Comparison of ENCODE assay signal across 12 mouse cellular contexts in genomic region chr11:117393715-117394114, GRCm38 (mm10).
A peak's percentile ranks its signal among the peaks of the same experiment; 100 is the strongest.
DNase-seq lines count a peak whose midpoint lies in the region; ATAC-seq and TF ChIP-seq lines count a peak whose summit lies in the region.
"Had no signal": no experiment of that assay in that cellular context is flagged by ENCODE, and none has a peak within 500 bp of the region (broad histone marks: within the 10 kb centered on the region; RNA-seq: fewer than 3 reads in every experiment).

No protein-coding gene starts in this region.

- H3K9me3 ChIP-seq in heart, embryonic 15.5 days (replicated peaks): no peaks in the 10 kb centered on the region
- H3K9me3 ChIP-seq in heart, embryonic 11.5 days (replicated peaks; ENCODE audit: control insufficient read depth, low read length): no peaks in the 10 kb centered on the region
- no peaks in the 10 kb centered on the region for H3K9me3 ChIP-seq in forebrain, embryonic 13.5 days (replicated peaks)
- no peaks in the 10 kb centered on the region for H3K9me3 ChIP-seq in hindbrain, postnatal 0 days (ENCODE audit: low read length)
- H3K9me3 ChIP-seq in neural tube, embryonic 12.5 days: no peaks in the 10 kb centered on the region
- H3K9me3 ChIP-seq: limb, embryonic 15.5 days had no signal

- H3K9ac ChIP-seq in heart, embryonic 15.5 days: no peak overlapping the region
- no peak overlapping the region for H3K9ac ChIP-seq in heart, embryonic 11.5 days (ENCODE audit: low read depth, low read length)
- H3K9ac ChIP-seq in forebrain, embryonic 13.5 days: no peak overlapping the region; the same call in 1 of the 2 replicates
- no peak overlapping the region for H3K9ac ChIP-seq in hindbrain, postnatal 0 days (replicated peaks; ENCODE audit: low read length)
- 0 out of 2 replicates have a peak overlapping the region, but pooled peaks have one; percentile 38 for H3K9ac ChIP-seq in neural tube, embryonic 12.5 days
- H3K9ac ChIP-seq: limb, embryonic 15.5 days had no signal

- no peak overlapping the region for H3K27ac ChIP-seq in heart, embryonic 15.5 days
- H3K27ac ChIP-seq in heart, embryonic 11.5 days (ENCODE audit: low read depth, low read length): no peak overlapping the region
- peak overlapping the region; percentile 44; the same call in 1 of the 2 replicates for H3K27ac ChIP-seq in forebrain, embryonic 13.5 days
- no peak overlapping the region for H3K27ac ChIP-seq in hindbrain, postnatal 0 days
- H3K27ac ChIP-seq in neural tube, embryonic 12.5 days: no peak overlapping the region
- H3K27ac ChIP-seq: limb, embryonic 15.5 days had no signal

- H3K27me3 ChIP-seq in heart, embryonic 15.5 days: peaks cover 56% of the 10 kb centered on the region
- H3K27me3 ChIP-seq in heart, embryonic 11.5 days (ENCODE audit: control insufficient read depth, insufficient read depth, low read length): peaks cover 36% of the 10 kb centered on the region
- H3K27me3 ChIP-seq in forebrain, embryonic 13.5 days: peaks cover 11% of the 10 kb centered on the region; the same call in 1 of the 2 replicates
- H3K27me3 ChIP-seq in hindbrain, postnatal 0 days (ENCODE audit: insufficient read depth, low read length): no peaks in the 10 kb centered on the region
- H3K27me3 ChIP-seq in neural tube, embryonic 12.5 days (replicated peaks): peaks cover 6% of the 10 kb centered on the region; the same call in 1 of the 2 replicates

- no peak for ATAC-seq in heart, embryonic 15.5 days (replicated peaks; ENCODE audit: insufficient number of reproducible peaks, insufficient read depth, low FRiP score, low read depth)
- no peak for ATAC-seq in heart, embryonic 11.5 days (replicated peaks; ENCODE audit: insufficient number of reproducible peaks, low FRiP score, low TSS enrichment)
- ATAC-seq in forebrain, embryonic 13.5 days: no peak
- no peak for ATAC-seq in hindbrain, postnatal 0 days
- no peak for ATAC-seq in neural tube, embryonic 12.5 days (ENCODE audit: low FRiP score, low read depth)
- no peak for ATAC-seq in megakaryocyte, adult 5-6 weeks (ENCODE audit: poor library complexity, severe bottlenecking)

- peak overlapping the region; percentile 32; the same call in 1 of the 2 replicates for H3K4me3 ChIP-seq in heart, embryonic 15.5 days
- no peak overlapping the region for H3K4me3 ChIP-seq in heart, embryonic 11.5 days (ENCODE audit: low read depth, low read length)
- no peak overlapping the region for H3K4me3 ChIP-seq in forebrain, embryonic 13.5 days
- no peak overlapping the region for H3K4me3 ChIP-seq in hindbrain, postnatal 0 days (ENCODE audit: low read length)
- H3K4me3 ChIP-seq in neural tube, embryonic 12.5 days: no peak overlapping the region

- no peak for TF ChIP-seq CTCF in hindbrain, postnatal 0 days (IDR thresholded peaks at IDR 0.05; ENCODE audit: low read depth)

- DNase-seq in hindbrain, postnatal 0 days (ENCODE audit: low spot score): no peak
- DNase-seq in adrenal gland, adult 18-20 months (ENCODE audit: low spot score in 2 of 2): no peak
- DNase-seq in embryo, embryonic 11 days: no peak
- DNase-seq: heart, postnatal 4 days; right cerebral cortex, adult 18-20 months; thymus, postnatal 36 days had no signal

- peaks cover 27% of the 10 kb centered on the region for H3K4me1 ChIP-seq in heart, embryonic 15.5 days (replicated peaks)
- H3K4me1 ChIP-seq in heart, embryonic 11.5 days (ENCODE audit: control insufficient read depth, insufficient read depth, low read length): peaks cover 32% of the 10 kb centered on the region
- peaks cover 30% of the 10 kb centered on the region for H3K4me1 ChIP-seq in forebrain, embryonic 13.5 days
- peaks cover 19% of the 10 kb centered on the region for H3K4me1 ChIP-seq in hindbrain, postnatal 0 days (ENCODE audit: insufficient read depth, low read length)
- H3K4me1 ChIP-seq in neural tube, embryonic 12.5 days: peaks cover 25% of the 10 kb centered on the region

- H3K36me3 ChIP-seq in heart, embryonic 15.5 days: no peaks in the 10 kb centered on the region
- H3K36me3 ChIP-seq in heart, embryonic 11.5 days (ENCODE audit: control insufficient read depth, insufficient read depth, low read length): no peaks in the 10 kb centered on the region
- H3K36me3 ChIP-seq in forebrain, embryonic 13.5 days (ENCODE audit: poor library complexity, severe bottlenecking): no peaks in the 10 kb centered on the region
- no peaks in the 10 kb centered on the region for H3K36me3 ChIP-seq in hindbrain, postnatal 0 days (ENCODE audit: insufficient read depth, low read length)
- H3K36me3 ChIP-seq in neural tube, embryonic 12.5 days: no peaks in the 10 kb centered on the region
- H3K36me3 ChIP-seq: limb, embryonic 15.5 days had no signal

- WGBS in heart, embryonic 15.5 days: 66% methylated on average over 4 of the region's 4 CpGs
- WGBS in heart, embryonic 11.5 days (ENCODE audit: insufficient replicate concordance): 65% methylated on average over 4 of the region's 4 CpGs
- 67% methylated on average over 4 of the region's 4 CpGs for WGBS in forebrain, embryonic 13.5 days
- WGBS in hindbrain, postnatal 0 days: 58% methylated on average over 4 of the region's 4 CpGs
- WGBS in neural tube, embryonic 12.5 days: 66% methylated on average over 4 of the region's 4 CpGs

- no peak overlapping the region for H3K4me2 ChIP-seq in heart, embryonic 15.5 days
- no peak overlapping the region; the same call in 1 of the 2 replicates for H3K4me2 ChIP-seq in heart, embryonic 11.5 days
- peak overlapping the region; percentile 84 for H3K4me2 ChIP-seq in forebrain, embryonic 13.5 days
- peak overlapping the region; percentile 66 for H3K4me2 ChIP-seq in hindbrain, postnatal 0 days (ENCODE audit: low read depth, low read length)
- H3K4me2 ChIP-seq in neural tube, embryonic 12.5 days (replicated peaks): peak overlapping the region; percentile 68

Comparison
In these comparisons a context has a peak if more than half of its experiments do, and no peak if none do; other contexts are left out.
1. H3K4me2 ChIP-seq: peak in forebrain, embryonic 13.5 days (single experiment), hindbrain, postnatal 0 days (single experiment) and neural tube, embryonic 12.5 days (single experiment); none in heart, embryonic 15.5 days (single experiment) and heart, embryonic 11.5 days (single experiment).